Mouse (Mus musculus) liver, postnatal 0 days (tissue): Measurements from ENCODE around the gene Ttll8.

Source experiments
- CTCF ChIP-seq: sonication (generic); IDR thresholded peaks from 2 replicates; pipeline ENCODE4 v1.5.1; 2016; ENCODE audit warnings: antibody characterized with exemption, low read depth
- EP300 ChIP-seq: IDR thresholded peaks from 2 replicates; pipeline ENCODE4 v1.6.1; 2016; ENCODE audit warnings: antibody characterized with exemption, low read depth, mild to moderate bottlenecking

GRCm38 (mm10) chr15:88856613-88857012 lies 97.6 kb downstream of the Ttll8 start:
- TF ChIP-seq CTCF (no peak), EP300 (no peak)
